Mouse (Mus musculus) liver, embryonic 15.5 days (tissue): ENCODE data around the gene Upk3a. TPM values are rescaled to one million over a fixed set of nuclear protein-coding genes. Genes with fewer than 3 reads are reported as not detected.

ENCODE experiments used
- ATAC-seq: fragments of 200-750 bp; cut with Nextera tagmentation; 2 replicates; pipeline ENCODE4 v1.8.0; 2017; ENCODE audit warnings: moderate number of reproducible peaks, mild to moderate bottlenecking, moderate library complexity; ENCODE audit not compliant: insufficient read depth
- H3K27ac ChIP-seq: fragments of 300-500 bp; sonication (generic); replicated peaks from 2 replicates; pipeline ENCODE4 v1.5.1; 2015; ENCODE audit warnings: mild to moderate bottlenecking, inconsistent platforms
- H3K27me3 ChIP-seq: fragments of 300-500 bp; sonication (generic); 2 replicates; pipeline ENCODE4 v1.6.1; 2015; ENCODE audit warnings: mild to moderate bottlenecking, inconsistent platforms
- H3K36me3 ChIP-seq: fragments of 300-500 bp; sonication (generic); replicated peaks from 2 replicates; pipeline ENCODE4 v1.6.1; 2015; ENCODE audit warnings: moderate library complexity, mild to moderate bottlenecking, inconsistent platforms
- H3K4me1 ChIP-seq: fragments of 300-500 bp; sonication (generic); replicated peaks from 2 replicates; pipeline ENCODE4 v1.6.1; 2015; ENCODE audit warnings: inconsistent platforms
- H3K4me2 ChIP-seq: fragments of 300-500 bp; sonication (generic); 2 replicates; pipeline ENCODE4 v1.6.1; 2015; ENCODE audit warnings: moderate library complexity, mild to moderate bottlenecking, inconsistent platforms
- H3K4me3 ChIP-seq: fragments of 300-500 bp; sonication (generic); replicated peaks from 2 replicates; pipeline ENCODE4 v1.5.1; 2015; ENCODE audit warnings: mild to moderate bottlenecking, inconsistent platforms
- H3K9ac ChIP-seq: fragments of 300-500 bp; sonication (generic); 2 replicates; pipeline ENCODE4 v1.6.1; 2015; ENCODE audit warnings: moderate library complexity, mild to moderate bottlenecking, inconsistent platforms
- H3K9me3 ChIP-seq: fragments of 300-500 bp; sonication (generic); replicated peaks from 2 replicates; pipeline ENCODE4 v1.6.1; 2016; ENCODE audit warnings: inconsistent platforms
- WGBS: fragments of 180-500 bp; shearing (Covaris S2); methylation state at CpG from one replicate; pipeline ENCODE4 v1.1.7; 2015; ENCODE audit warnings: mixed read lengths; ENCODE audit not compliant: insufficient replicate concordance; 5-methylcytosine and 5-hydroxymethylcytosine counted together
- polyA plus RNA-seq: library from polyadenylated mRNA; unstranded; fragments of >200 nt; fragmentation: Nextera tagmentation; extraction: Ambion mirVana; gene quantifications from 2 replicates; pipeline ENCODE4 v1.2.1, GENCODE M21; 2015

Gene Upk3a
- polyA plus RNA-seq, 1 experiment from 2014 or later: not detected

DNA sequence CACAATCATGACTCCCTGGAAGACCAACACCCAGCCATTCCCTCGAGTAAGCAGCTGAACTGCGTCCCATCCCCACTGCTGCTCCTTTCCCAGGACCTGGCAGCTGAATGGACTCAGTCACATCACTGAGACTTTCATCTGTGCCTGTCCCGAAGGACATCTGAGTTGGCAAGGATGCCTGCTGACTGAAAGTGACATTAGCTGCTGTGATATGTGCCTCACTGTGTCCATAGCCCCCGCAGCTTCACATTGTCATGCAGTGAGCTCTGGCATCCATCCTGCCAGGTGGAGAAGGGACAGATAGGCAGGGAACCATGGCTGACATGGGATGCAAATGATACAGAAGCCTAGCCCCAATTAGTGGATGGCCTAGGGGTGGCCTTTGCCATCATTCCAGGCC, 38.2 kb downstream of the Upk3a start:
- 69% methylated on average over 4 of the region's 4 CpGs for WGBS

DNA sequence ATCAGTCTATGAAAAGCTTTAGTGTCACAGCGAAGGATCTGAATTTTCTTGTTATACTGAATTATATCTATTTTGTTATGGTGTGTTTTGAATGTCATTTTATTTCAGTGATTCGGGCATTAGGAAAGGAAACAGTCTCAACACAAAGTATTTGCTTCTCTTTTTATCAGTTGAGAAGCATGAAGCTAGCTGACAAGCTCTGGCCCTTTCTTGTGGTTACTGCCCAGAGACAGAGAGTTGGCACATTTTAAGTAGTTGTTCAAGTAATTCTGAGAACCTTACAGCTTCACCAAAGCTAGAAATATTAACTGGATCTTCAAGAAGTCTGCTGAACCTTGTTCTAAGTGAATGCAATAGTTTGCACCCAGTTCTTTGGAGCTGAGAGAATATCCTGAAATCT, 46.5 kb downstream of the Upk3a start:
- WGBS: 61% methylated on average over 2 of the region's 2 CpGs
- no peak overlapping the region for H3K4me3 ChIP-seq
- no peak overlapping the region for H3K27ac ChIP-seq
- H3K9ac ChIP-seq: no peak overlapping the region
- ATAC-seq: no peak
- no peak overlapping the region for H3K4me2 ChIP-seq
- no peaks in the 10 kb centered on the region for H3K27me3 ChIP-seq
- no peaks in the 10 kb centered on the region for H3K4me1 ChIP-seq
- H3K9me3 ChIP-seq: no peaks in the 10 kb centered on the region
- H3K36me3 ChIP-seq: no peaks in the 10 kb centered on the region

More for the DNA sequence above, 38.2 kb downstream of the Upk3a start:
- Histone ChIP-seq H3K27me3 (no peaks in the 10 kb centered on the region), H3K9me3 (no peaks in the 10 kb centered on the region), H3K4me2 (no peak overlapping the region), H3K9ac (no peak overlapping the region), H3K27ac (no peak overlapping the region), H3K36me3 (no peaks in the 10 kb centered on the region; the same call in 1 of the 2 replicates), H3K4me3 (no peak overlapping the region), H3K4me1 (peaks cover under 1% of the 10 kb centered on the region; the same call in 1 of the 2 replicates)
- ATAC-seq: no peak

DNA sequence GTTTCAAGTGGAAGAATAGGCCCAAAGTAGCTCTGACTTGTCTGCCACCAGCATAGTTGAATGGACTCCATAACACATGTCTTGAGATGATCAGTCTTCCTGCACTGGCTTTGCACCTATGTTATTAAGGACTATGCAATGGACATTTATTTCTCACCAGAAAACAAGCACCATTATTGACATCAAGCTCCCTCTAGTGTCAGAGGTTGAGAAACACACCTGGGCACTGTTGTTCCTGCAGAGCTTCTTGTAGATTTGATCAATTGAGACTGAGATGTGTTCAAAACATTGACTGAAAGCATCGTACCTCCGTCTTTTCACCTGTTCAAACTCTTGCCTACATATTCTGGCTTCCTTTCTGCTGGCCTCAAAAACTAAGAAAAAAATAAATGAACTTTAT, 53.6 kb downstream of the Upk3a start:
- Histone ChIP-seq H3K4me3 (no peak overlapping the region), H3K4me1 (no peaks in the 10 kb centered on the region), H3K27ac (no peak overlapping the region), H3K9ac (no peak overlapping the region), H3K9me3 (no peaks in the 10 kb centered on the region), H3K4me2 (no peak overlapping the region), H3K36me3 (no peaks in the 10 kb centered on the region), H3K27me3 (no peaks in the 10 kb centered on the region)
- WGBS: 10% methylated on average over 2 of the region's 2 CpGs
- no peak for ATAC-seq

Other genes with a start within 250 kb of the Upk3a start
- 0.03 TPM in 1 of 2 replicates, not detected in the other for gene Phf21b, start 161.1 kb upstream of the Upk3a start, polyA plus RNA-seq
- gene Gm29666, start 97.1 kb upstream of the Upk3a start, polyA plus RNA-seq: 0.29 and 0.37 TPM in 2 replicates
- gene Nup50, start 93.7 kb upstream of the Upk3a start, polyA plus RNA-seq: 23.5 and 25.4 TPM in 2 replicates
- gene 5031439G07Rik, start 28.6 kb upstream of the Upk3a start, polyA plus RNA-seq: 2.0 and 3.9 TPM in 2 replicates
- gene Fam118a, start 11.8 kb downstream of the Upk3a start, polyA plus RNA-seq: 6.0 and 7.5 TPM in 2 replicates
- gene Smc1b, start 114.8 kb downstream of the Upk3a start, polyA plus RNA-seq: 0.12 and 0.16 TPM in 2 replicates
- not detected in 2 replicates for gene Ribc2, start 114.9 kb downstream of the Upk3a start, polyA plus RNA-seq
- 6.9 and 7.1 TPM in 2 replicates for gene Fbln1, start 188.8 kb downstream of the Upk3a start, polyA plus RNA-seq